ENCODE assay signal across 1 mouse cellular context in the genomic region with DNA sequence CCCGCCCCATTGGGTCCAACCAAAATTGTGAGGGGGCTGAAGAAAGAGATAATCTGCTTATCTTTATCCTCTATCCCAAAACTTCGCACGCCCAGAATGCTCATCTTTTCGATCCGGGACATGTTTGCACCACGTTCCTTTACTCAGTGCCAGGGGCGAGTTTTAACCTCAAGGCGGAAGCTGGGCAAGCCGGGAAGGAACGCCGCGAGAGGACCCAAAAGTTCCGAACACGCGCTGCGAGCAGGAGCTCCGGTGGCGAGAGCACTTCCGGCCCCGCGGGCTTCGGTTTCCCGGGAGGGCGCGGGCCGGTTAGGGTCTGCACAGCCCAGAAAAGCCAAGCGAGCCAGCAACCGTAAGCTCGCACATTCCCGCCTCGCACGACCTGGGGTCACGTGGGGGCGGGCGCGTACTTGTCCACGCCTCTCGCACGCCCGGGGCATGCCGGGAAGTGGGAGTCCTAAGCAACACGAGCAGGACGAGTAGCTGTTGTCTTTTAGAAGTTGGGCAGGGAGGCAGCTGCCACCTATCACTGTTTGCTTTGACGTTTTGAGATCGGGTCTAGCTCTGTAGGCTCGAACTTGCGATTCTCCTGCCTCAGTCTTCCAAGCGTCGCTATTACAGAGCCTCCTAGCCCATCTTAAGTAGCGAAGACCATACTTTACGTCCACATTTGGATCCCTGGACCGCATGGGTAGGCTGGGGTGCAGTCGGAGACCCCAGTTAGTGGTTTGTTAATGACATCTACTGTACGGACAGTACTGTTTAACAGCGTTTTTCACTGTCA.
TF ChIP-seq lines count a peak whose summit lies in the region.

A gene (minus strand): TSS at position 386 of the 784 bp plus-strand sequence.

TF ChIP-seq in myocyte, 11 proteins besides CTCF, POLR2A, EP300 and RAD21 (continued from another document):
- TF ChIP-seq POLR2AphosphoS2 (IDR thresholded peaks at IDR 0.05; ENCODE audit: insufficient read length, low read depth) (peak; percentile 99), E2F4 (IDR thresholded peaks at IDR 0.05; ENCODE audit: insufficient read depth) (peak; percentile 86), SRF (IDR thresholded peaks at IDR 0.05; ENCODE audit: control insufficient read depth, insufficient read length, low read depth) (peak; percentile 39), MYOG (IDR thresholded peaks at IDR 0.05; ENCODE audit: control insufficient read depth in 1 of 3, insufficient read depth in 1 of 3, insufficient read length in 2 of 3, low read depth in 2 of 3) (peak in 1 of 3 experiments; percentile 51), REST (IDR thresholded peaks at IDR 0.05; ENCODE audit: insufficient read depth, insufficient read length) (no peak)
